Mouse (Mus musculus) heart, embryonic 15.5 days (tissue): ENCODE data around the gene Mybpc3. TPM values are rescaled to one million over a fixed set of nuclear protein-coding genes. Genes with fewer than 3 reads are reported as not detected.

Experiments used
- ATAC-seq: fragments of 200-750 bp; cut with Nextera tagmentation; replicated peaks from 2 replicates; pipeline ENCODE4 v1.8.0; 2017; ENCODE audit warnings: low read depth, moderate TSS enrichment; ENCODE audit not compliant: insufficient number of reproducible peaks, insufficient read depth, low FRiP score
- H3K27ac ChIP-seq: fragments of 300-500 bp; sonication (generic); 2 replicates; pipeline ENCODE4 v1.5.1; 2015; ENCODE audit warnings: mild to moderate bottlenecking, inconsistent platforms
- H3K27me3 ChIP-seq: fragments of 300-500 bp; sonication (generic); 2 replicates; pipeline ENCODE4 v1.6.1; 2015; ENCODE audit warnings: inconsistent platforms
- H3K36me3 ChIP-seq: fragments of 300-500 bp; sonication (generic); 2 replicates; pipeline ENCODE4 v1.6.1; 2015; ENCODE audit warnings: mild to moderate bottlenecking, inconsistent platforms
- H3K4me1 ChIP-seq: fragments of 300-500 bp; sonication (generic); replicated peaks from 2 replicates; pipeline ENCODE4 v1.6.1; 2015; ENCODE audit warnings: inconsistent platforms
- H3K4me2 ChIP-seq: fragments of 300-500 bp; sonication (generic); 2 replicates; pipeline ENCODE4 v1.6.1; 2015; ENCODE audit warnings: inconsistent platforms, mild to moderate bottlenecking, moderate library complexity
- H3K4me3 ChIP-seq: fragments of 300-500 bp; sonication (generic); 2 replicates; pipeline ENCODE4 v1.5.1; 2015; ENCODE audit warnings: mild to moderate bottlenecking, inconsistent platforms
- H3K9ac ChIP-seq: fragments of 300-500 bp; sonication (generic); 2 replicates; pipeline ENCODE4 v1.6.1; 2015; ENCODE audit warnings: mild to moderate bottlenecking, inconsistent platforms
- H3K9me3 ChIP-seq: fragments of 300-500 bp; sonication (generic); replicated peaks from 2 replicates; pipeline ENCODE4 v1.6.1; 2016; ENCODE audit warnings: inconsistent platforms
- WGBS: fragments of 180-500 bp; shearing (Covaris S2); methylation state at CpG from one replicate; pipeline ENCODE4 v1.1.7; 2015; ENCODE audit warnings: mixed read lengths; 5-methylcytosine and 5-hydroxymethylcytosine counted together
- polyA plus RNA-seq: library from polyadenylated mRNA; unstranded; fragments of >200 nt; fragmentation: Nextera tagmentation; extraction: Ambion mirVana; gene quantifications from 2 replicates; pipeline ENCODE4 v1.2.1, GENCODE M21; 2015

The Mybpc3 gene
- polyA plus RNA-seq, 1 experiment from 2014 or later: 937 TPM

- H3K27me3 ChIP-seq: no peaks in the 10 kb centered on the region
- no peaks in the 10 kb centered on the region for H3K36me3 ChIP-seq
- WGBS: 65% methylated on average over 8 of the region's 8 CpGs
- no peak for ATAC-seq
- H3K27ac ChIP-seq: no peak overlapping the region
- H3K4me2 ChIP-seq: no peak overlapping the region
- H3K4me1 ChIP-seq: peaks cover 18% of the 10 kb centered on the region
- no peak overlapping the region for H3K9ac ChIP-seq
- no peaks in the 10 kb centered on the region for H3K9me3 ChIP-seq
- no peak overlapping the region for H3K4me3 ChIP-seq
Measured at GRCm38 (mm10) chr2:91080784-91081513, 37.0 kb upstream of the Mybpc3 start.

GRCm38 (mm10) chr2:91081775-91082695, 35.9 kb upstream of the Mybpc3 start, which contains the start of gene Spi1:
Spi1 (plus strand) TSS chr2:91082390.
- Histone ChIP-seq H3K4me2 (no peak within 1 kb of the TSS), H3K27ac (0 out of 2 replicates have a peak within 1 kb of the TSS, but pooled peaks have one; percentile 36), H3K36me3 (no peaks in the 10 kb centered on the region), H3K9me3 (no peaks in the 10 kb centered on the region), H3K4me1 (peaks cover 18% of the 10 kb centered on the region), H3K27me3 (no peaks in the 10 kb centered on the region), H3K4me3 (no peak within 1 kb of the TSS), H3K9ac (no peak within 1 kb of the TSS)
- ATAC-seq: no peak
- WGBS: 78% methylated on average over 13 of the region's 13 CpGs

GRCm38 (mm10) chr2:91082844-91083243, 35.1 kb upstream of the Mybpc3 start:
- H3K4me2 ChIP-seq: no peak overlapping the region
- no peak for ATAC-seq
- H3K9ac ChIP-seq: no peak overlapping the region

GRCm38 (mm10) chr2:91083366-91083940, 34.5 kb upstream of the Mybpc3 start:
- Histone ChIP-seq H3K4me3 (no peak overlapping the region), H3K9me3 (no peaks in the 10 kb centered on the region), H3K27me3 (no peaks in the 10 kb centered on the region), H3K27ac (no peak overlapping the region), H3K9ac (no peak overlapping the region), H3K4me1 (peaks cover 11% of the 10 kb centered on the region), H3K36me3 (no peaks in the 10 kb centered on the region), H3K4me2 (no peak overlapping the region)
- no peak for ATAC-seq
- 36% methylated on average over 1 of the region's 1 CpGs for WGBS

More at GRCm38 (mm10) chr2:91082844-91083243, 35.1 kb upstream of the Mybpc3 start:
- H3K36me3 ChIP-seq: no peaks in the 10 kb centered on the region
- H3K27ac ChIP-seq: 0 out of 2 replicates have a peak overlapping the region, but pooled peaks have one; percentile 36
- peaks cover 16% of the 10 kb centered on the region for H3K4me1 ChIP-seq
- no peaks in the 10 kb centered on the region for H3K27me3 ChIP-seq
- no peak overlapping the region for H3K4me3 ChIP-seq
- no peaks in the 10 kb centered on the region for H3K9me3 ChIP-seq
- 55% methylated on average over 11 of the region's 11 CpGs for WGBS

- Histone ChIP-seq H3K4me2 (no peak overlapping the region), H3K36me3 (no peaks in the 10 kb centered on the region), H3K27ac (no peak overlapping the region), H3K27me3 (no peaks in the 10 kb centered on the region), H3K4me3 (no peak overlapping the region), H3K4me1 (peaks cover 5% of the 10 kb centered on the region), H3K9ac (no peak overlapping the region), H3K9me3 (no peaks in the 10 kb centered on the region)
- no peak for ATAC-seq
- 79% methylated on average over 15 of the region's 15 CpGs for WGBS
Measured at GRCm38 (mm10) chr2:91084179-91084820, 33.6 kb upstream of the Mybpc3 start.

- no peak overlapping the region for H3K9ac ChIP-seq
- no peak overlapping the region for H3K4me3 ChIP-seq
- no peak for ATAC-seq
- H3K36me3 ChIP-seq: no peaks in the 10 kb centered on the region
- H3K27ac ChIP-seq: no peak overlapping the region
- H3K4me2 ChIP-seq: no peak overlapping the region
- H3K9me3 ChIP-seq: no peaks in the 10 kb centered on the region
- H3K4me1 ChIP-seq: peaks cover 5% of the 10 kb centered on the region
- H3K27me3 ChIP-seq: no peaks in the 10 kb centered on the region
- 84% methylated on average over 14 of the region's 14 CpGs for WGBS
Measured at GRCm38 (mm10) chr2:91085494-91086391, 32.2 kb upstream of the Mybpc3 start.

- H3K4me3 ChIP-seq: no peak overlapping the region
- 72% methylated on average over 9 of the region's 9 CpGs for WGBS
- H3K27ac ChIP-seq: no peak overlapping the region
Measured at GRCm38 (mm10) chr2:91086392-91087237, 31.3 kb upstream of the Mybpc3 start.

GRCm38 (mm10) chr2:91087453-91087852, 30.5 kb upstream of the Mybpc3 start:
- H3K4me1 ChIP-seq: peaks cover 5% of the 10 kb centered on the region
- no peak overlapping the region for H3K4me2 ChIP-seq
- H3K27me3 ChIP-seq: no peaks in the 10 kb centered on the region
- H3K4me3 ChIP-seq: no peak overlapping the region
- no peak overlapping the region for H3K9ac ChIP-seq
- ATAC-seq: no peak
- H3K27ac ChIP-seq: no peak overlapping the region
- no peaks in the 10 kb centered on the region for H3K9me3 ChIP-seq
- WGBS: 75% methylated on average over 9 of the region's 9 CpGs
- no peaks in the 10 kb centered on the region for H3K36me3 ChIP-seq

More at GRCm38 (mm10) chr2:91086392-91087237, 31.3 kb upstream of the Mybpc3 start:
- Histone ChIP-seq H3K4me1 (peaks cover 5% of the 10 kb centered on the region), H3K27me3 (no peaks in the 10 kb centered on the region), H3K9ac (no peak overlapping the region), H3K9me3 (no peaks in the 10 kb centered on the region), H3K4me2 (no peak overlapping the region), H3K36me3 (no peaks in the 10 kb centered on the region)
- ATAC-seq: no peak

- no peaks in the 10 kb centered on the region for H3K4me1 ChIP-seq
- 72% methylated on average over 9 of the region's 9 CpGs for WGBS
- no peaks in the 10 kb centered on the region for H3K27me3 ChIP-seq
- H3K4me2 ChIP-seq: no peak overlapping the region
- no peaks in the 10 kb centered on the region for H3K9me3 ChIP-seq
- no peaks in the 10 kb centered on the region for H3K36me3 ChIP-seq
- H3K9ac ChIP-seq: no peak overlapping the region
- H3K27ac ChIP-seq: no peak overlapping the region
- no peak for ATAC-seq
- no peak overlapping the region for H3K4me3 ChIP-seq
Measured at GRCm38 (mm10) chr2:91088987-91089386, 29.0 kb upstream of the Mybpc3 start.
